Mouse (Mus musculus) limb, embryonic 10.5 days (tissue): Measurements from ENCODE around the gene Ccdc81. TPM values are rescaled to one million over a fixed set of nuclear protein-coding genes. Genes with fewer than 3 reads are reported as not detected.

Experiments
- DNase-seq: peaks from one replicate; pipeline ENCODE4 v3.0.0-alpha.2; 2017; ENCODE audit warnings: low spot score
- H3K27ac ChIP-seq: fragments of 300-500 bp; sonication (generic); 2 replicates; pipeline ENCODE4 v1.5.1; 2016; ENCODE audit warnings: mild to moderate bottlenecking
- H3K27me3 ChIP-seq: fragments of 300-500 bp; sonication (generic); 2 replicates; pipeline ENCODE4 v1.6.1; 2016; ENCODE audit warnings: low read depth, mild to moderate bottlenecking; ENCODE audit not compliant: poor library complexity, severe bottlenecking
- H3K36me3 ChIP-seq: fragments of 300-500 bp; sonication (generic); 2 replicates; pipeline ENCODE4 v1.6.1; 2016; ENCODE audit warnings: mild to moderate bottlenecking, moderate library complexity
- H3K4me1 ChIP-seq: fragments of 300-500 bp; sonication (generic); 2 replicates; pipeline ENCODE4 v1.6.1; 2016
- H3K4me3 ChIP-seq: fragments of 300-500 bp; sonication (generic); 2 replicates; pipeline ENCODE4 v1.5.1; 2016; ENCODE audit warnings: mild to moderate bottlenecking, moderate library complexity
- H3K9me3 ChIP-seq: fragments of 300-500 bp; sonication (generic); replicated peaks from 2 replicates; pipeline ENCODE4 v1.6.1; 2016; ENCODE audit warnings: mild to moderate bottlenecking
- WGBS: fragments of 180-500 bp; shearing (Covaris S2); methylation state at CpG from one replicate; pipeline ENCODE4 v1.1.7; 2016; 5-methylcytosine and 5-hydroxymethylcytosine counted together
- polyA plus RNA-seq: library from polyadenylated mRNA; unstranded; fragments of >200 nt; fragmentation: Nextera tagmentation; extraction: Ambion mirVana; gene quantifications from 2 replicates; pipeline ENCODE4 v1.2.1, GENCODE M21; 2016

Gene Ccdc81
- polyA plus RNA-seq, 1 experiment from 2014 or later: not detected

- Histone ChIP-seq H3K9me3 (no peaks in the 10 kb centered on the region), H3K27me3 (0 out of 2 replicates have a peak, but pooled peaks cover 3% of the 10 kb centered on the region), H3K27ac (0 out of 2 replicates have a peak overlapping the region, but pooled peaks have one; percentile 27), H3K4me3 (no peak overlapping the region), H3K4me1 (peaks cover 20% of the 10 kb centered on the region), H3K36me3 (no peaks in the 10 kb centered on the region)
- DNase-seq: no peak
- 74% methylated on average over 20 of the region's 20 CpGs for WGBS
Observed at GRCm38 (mm10) chr7:89908899-89909621, 5.6 kb upstream of the Ccdc81 start.

GRCm38 (mm10) chr7:89908421-89908820, 5.0 kb upstream of the Ccdc81 start:
- WGBS: 16% methylated on average over 7 of the region's 7 CpGs
- Histone ChIP-seq H3K36me3 (no peaks in the 10 kb centered on the region), H3K27ac (0 out of 2 replicates have a peak overlapping the region, but pooled peaks have one; percentile 27), H3K27me3 (0 out of 2 replicates have a peak, but pooled peaks cover 3% of the 10 kb centered on the region), H3K9me3 (no peaks in the 10 kb centered on the region), H3K4me3 (no peak overlapping the region), H3K4me1 (peaks cover 22% of the 10 kb centered on the region)
- DNase-seq: peak; percentile 50

- peak; percentile 79 for DNase-seq
- H3K9me3 ChIP-seq: no peaks in the 10 kb centered on the region
- H3K4me3 ChIP-seq: no peak overlapping the region
- peaks cover 24% of the 10 kb centered on the region for H3K4me1 ChIP-seq
- no peaks in the 10 kb centered on the region for H3K36me3 ChIP-seq
- H3K27ac ChIP-seq: no peak overlapping the region
- 0 out of 2 replicates have a peak, but pooled peaks cover 3% of the 10 kb centered on the region for H3K27me3 ChIP-seq
- WGBS: 20% methylated on average over 8 of the region's 8 CpGs
Observed at GRCm38 (mm10) chr7:89907950-89908349, 4.5 kb upstream of the Ccdc81 start.

- Histone ChIP-seq H3K4me1 (peaks cover 8% of the 10 kb centered on the region; the same call in 1 of the 2 replicates), H3K27me3 (peaks cover 7% of the 10 kb centered on the region; the same call in 1 of the 2 replicates), H3K27ac (no peak overlapping the region), H3K36me3 (no peaks in the 10 kb centered on the region), H3K9me3 (no peaks in the 10 kb centered on the region), H3K4me3 (no peak overlapping the region)
- 83% methylated on average over 8 of the region's 8 CpGs for WGBS
- no peak for DNase-seq
Observed at GRCm38 (mm10) chr7:89903007-89903406, 422 bp downstream of the Ccdc81 start.

GRCm38 (mm10) chr7:89891856-89892255, 11.6 kb downstream of the Ccdc81 start:
- H3K27me3 ChIP-seq: no peaks in the 10 kb centered on the region
- no peaks in the 10 kb centered on the region for H3K9me3 ChIP-seq
- DNase-seq: no peak
- H3K27ac ChIP-seq: no peak overlapping the region
- WGBS: 34% methylated on average over 4 of the region's 4 CpGs
- no peaks in the 10 kb centered on the region for H3K36me3 ChIP-seq
- H3K4me1 ChIP-seq: no peaks in the 10 kb centered on the region
- no peak overlapping the region for H3K4me3 ChIP-seq

GRCm38 (mm10) chr7:89891412-89891811, 12.0 kb downstream of the Ccdc81 start:
- 85% methylated on average over 5 of the region's 5 CpGs for WGBS
- no peak overlapping the region for H3K27ac ChIP-seq

GRCm38 (mm10) chr7:89884551-89884950, 18.9 kb downstream of the Ccdc81 start:
- no peak for DNase-seq
- Histone ChIP-seq H3K36me3 (no peaks in the 10 kb centered on the region), H3K4me3 (no peak overlapping the region), H3K4me1 (no peaks in the 10 kb centered on the region), H3K27ac (no peak overlapping the region), H3K9me3 (no peaks in the 10 kb centered on the region), H3K27me3 (no peaks in the 10 kb centered on the region)
- WGBS: 67% methylated on average over 3 of the region's 3 CpGs

More at GRCm38 (mm10) chr7:89891412-89891811, 12.0 kb downstream of the Ccdc81 start:
- no peak for DNase-seq
- H3K36me3 ChIP-seq: no peaks in the 10 kb centered on the region
- no peaks in the 10 kb centered on the region for H3K4me1 ChIP-seq
- H3K4me3 ChIP-seq: no peak overlapping the region
- no peaks in the 10 kb centered on the region for H3K9me3 ChIP-seq
- H3K27me3 ChIP-seq: no peaks in the 10 kb centered on the region

GRCm38 (mm10) chr7:89879686-89880085, 23.7 kb downstream of the Ccdc81 start:
- Histone ChIP-seq H3K36me3 (no peaks in the 10 kb centered on the region), H3K27ac (no peak overlapping the region), H3K4me1 (no peaks in the 10 kb centered on the region), H3K4me3 (no peak overlapping the region), H3K27me3 (no peaks in the 10 kb centered on the region), H3K9me3 (no peaks in the 10 kb centered on the region)
- DNase-seq: no peak
- 96% methylated on average over 1 of the region's 1 CpGs for WGBS

GRCm38 (mm10) chr7:89867221-89867620, 36.2 kb downstream of the Ccdc81 start:
- 78% methylated on average over 5 of the region's 5 CpGs for whole genome bisulfite sequencing
- Histone ChIP-seq H3K4me1 (peaks cover 10% of the 10 kb centered on the region), H3K9me3 (no peaks in the 10 kb centered on the region), H3K36me3 (no peaks in the 10 kb centered on the region), H3K27ac (no peak overlapping the region), H3K4me3 (no peak overlapping the region), H3K27me3 (no peaks in the 10 kb centered on the region)
- no peak for DNase-seq

- DNase-seq: no peak
- H3K9me3 ChIP-seq: no peaks in the 10 kb centered on the region
- H3K27me3 ChIP-seq: no peaks in the 10 kb centered on the region
- H3K4me3 ChIP-seq: no peak overlapping the region
- 100% methylated on average over 1 of the region's 1 CpGs for WGBS
- H3K4me1 ChIP-seq: peaks cover 9% of the 10 kb centered on the region
- H3K36me3 ChIP-seq: no peaks in the 10 kb centered on the region
- no peak overlapping the region for H3K27ac ChIP-seq
Observed at GRCm38 (mm10) chr7:89864769-89865168, 38.7 kb downstream of the Ccdc81 start.

GRCm38 (mm10) chr7:89856440-89857217, 46.8 kb downstream of the Ccdc81 start:
- Histone ChIP-seq H3K4me3 (0 out of 2 replicates have a peak overlapping the region, but pooled peaks have one; percentile 10), H3K36me3 (no peaks in the 10 kb centered on the region), H3K4me1 (peaks cover 10% of the 10 kb centered on the region), H3K27me3 (no peaks in the 10 kb centered on the region), H3K27ac (peak overlapping the region; percentile 78), H3K9me3 (no peaks in the 10 kb centered on the region)
- WGBS: 57% methylated on average over 17 of the region's 17 CpGs
- peak; percentile 67 for DNase-seq

GRCm38 (mm10) chr7:89855196-89855595, 48.2 kb downstream of the Ccdc81 start:
- Histone ChIP-seq H3K27ac (no peak overlapping the region), H3K4me1 (peaks cover 10% of the 10 kb centered on the region), H3K27me3 (no peaks in the 10 kb centered on the region), H3K9me3 (no peaks in the 10 kb centered on the region), H3K36me3 (no peaks in the 10 kb centered on the region), H3K4me3 (no peak overlapping the region)
- no peak for DNase-seq
- WGBS: 86% methylated on average over 1 of the region's 1 CpGs

- no peak for DNase-seq
- Histone ChIP-seq H3K27me3 (no peaks in the 10 kb centered on the region), H3K27ac (no peak overlapping the region), H3K36me3 (no peaks in the 10 kb centered on the region), H3K4me1 (peaks cover 10% of the 10 kb centered on the region), H3K4me3 (no peak overlapping the region), H3K9me3 (no peaks in the 10 kb centered on the region)
- WGBS: 88% methylated on average over 5 of the region's 5 CpGs
Observed at GRCm38 (mm10) chr7:89853131-89853530, 50.3 kb downstream of the Ccdc81 start.
